Mouse (Mus musculus): ENCODE data around the gene Mea1.

Gene Mea1

DNA sequence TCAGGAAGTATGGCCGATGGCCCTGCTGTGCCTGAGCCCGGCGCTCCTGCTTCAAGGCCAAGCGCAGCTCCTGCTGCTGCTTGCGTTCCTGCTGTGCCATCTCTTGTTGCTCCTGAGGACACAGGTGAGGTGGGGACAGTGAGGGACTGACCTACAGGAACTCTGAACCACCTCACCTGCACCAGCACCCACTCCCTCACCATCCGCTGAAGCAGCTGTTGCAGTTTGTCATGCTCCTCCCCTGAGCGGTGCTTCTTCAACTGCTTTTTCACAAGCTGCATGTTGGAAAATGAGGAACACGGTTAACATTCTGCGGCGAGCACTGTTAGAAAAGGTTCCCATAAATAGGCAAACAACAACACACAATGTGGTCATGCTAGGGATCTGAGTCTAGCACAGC lies 8.7 kb upstream of the Mea1 start:
- DNase-seq (ENCODE audit: low spot score), result no peak

- peak; percentile 95 for DNase-seq (ENCODE audit: low spot score)
Measured at GRCm38 (mm10) chr17:46673850-46674529, 4.6 kb upstream of the Mea1 start, which contains the start of gene Rrp36. Gene Rrp36 (minus strand): TSS chr17:46674352.

DNA sequence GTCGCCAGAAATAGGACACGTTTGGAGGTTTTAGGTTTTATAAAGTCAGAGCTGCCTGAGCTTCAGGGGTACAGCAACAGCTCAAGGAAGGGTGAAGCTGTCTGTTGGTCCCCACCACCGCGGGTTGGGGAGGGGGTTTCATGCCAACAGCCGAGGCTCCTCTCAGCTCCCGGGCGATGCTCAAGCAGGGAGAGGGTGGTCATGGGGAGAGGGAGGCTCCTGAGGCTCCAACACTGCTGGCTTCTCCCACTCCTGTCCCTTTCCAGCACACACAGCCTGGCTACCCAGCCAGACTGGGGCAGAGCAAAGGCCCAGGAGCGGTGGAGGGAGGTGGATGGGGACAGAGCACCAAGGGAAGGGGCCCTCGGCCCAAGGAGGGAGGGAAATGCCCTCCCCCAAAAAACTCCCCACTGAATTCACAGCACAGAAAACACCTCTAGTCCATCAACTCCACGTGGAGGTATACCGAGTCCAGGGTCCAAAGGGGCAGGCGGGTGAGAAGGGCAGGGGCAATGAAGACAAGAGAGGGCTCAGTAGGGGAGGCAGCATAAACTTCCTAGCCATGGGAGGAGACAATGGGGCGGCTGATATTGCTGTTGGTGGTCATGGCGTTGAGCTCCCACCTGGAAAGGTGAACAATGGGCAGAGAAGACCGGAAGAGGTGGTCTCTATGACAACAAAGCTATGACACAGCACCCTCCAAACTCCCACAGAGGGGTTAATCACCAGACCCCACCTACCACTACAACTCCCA lies 3.9 kb upstream of the Mea1 start:
- DNase-seq (ENCODE audit: low spot score), result no peak

DNA sequence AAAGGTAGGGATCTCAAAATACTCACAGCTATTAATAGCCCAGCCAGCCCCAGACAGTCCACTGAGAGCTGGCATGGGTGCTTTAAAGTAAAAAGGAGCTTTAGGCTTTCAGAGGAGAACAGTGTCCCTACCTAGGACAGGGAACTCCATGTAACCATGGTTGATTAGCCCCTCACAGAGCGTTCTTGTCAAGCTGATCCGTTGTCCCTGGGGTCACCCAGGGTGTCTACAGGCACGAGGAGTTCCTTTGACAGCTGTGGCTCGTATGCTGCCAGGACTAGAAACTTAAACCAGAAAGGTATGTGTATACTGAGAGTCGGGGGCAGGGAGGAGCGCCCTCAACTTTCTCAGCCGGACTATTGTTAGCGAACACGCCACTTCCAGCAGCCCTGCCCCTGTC lies 318 bp downstream of the Mea1 start:
- DNase-seq (ENCODE audit: low spot score), result no peak

GRCm38 (mm10) chr17:46679843-46680759 lies 1.5 kb downstream of the Mea1 start:
- DNase-seq (ENCODE audit: low spot score), result peak; percentile 24

GRCm38 (mm10) chr17:46680760-46681373 lies 2.3 kb downstream of the Mea1 start, which contains the start of gene Klhdc3:
Gene Klhdc3 (minus strand): TSS chr17:46680914.
- peak; percentile 98 for DNase-seq (ENCODE audit: low spot score)

- no peak for DNase-seq (ENCODE audit: low spot score)
Measured at GRCm38 (mm10) chr17:46681466-46682118, 3.0 kb downstream of the Mea1 start.

- DNase-seq (ENCODE audit: low spot score), result no peak
Measured at GRCm38 (mm10) chr17:46682654-46683389, 4.2 kb downstream of the Mea1 start.

DNA sequence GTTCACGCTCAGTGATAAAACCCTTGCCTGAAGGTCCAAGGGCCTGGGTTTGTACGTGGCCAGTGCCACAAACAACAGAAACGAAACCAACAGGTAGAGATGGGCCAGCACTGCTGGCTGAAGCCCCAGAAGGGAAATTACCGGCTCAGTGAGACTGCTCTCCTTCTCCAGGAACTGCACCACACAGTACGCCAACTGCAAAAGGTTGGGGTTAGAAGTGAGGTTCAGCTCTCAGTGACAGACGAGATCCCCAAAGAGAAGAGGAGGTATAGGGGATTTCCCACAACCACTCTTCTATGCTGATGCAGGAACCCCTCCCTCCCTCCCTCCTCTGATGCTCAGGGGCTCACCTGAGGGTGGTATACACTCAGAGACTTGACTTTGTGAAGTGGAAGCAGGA lies 7.3 kb downstream of the Mea1 start:
- DNase-seq (ENCODE audit: low spot score), result no peak

- no peak for DNase-seq (ENCODE audit: low spot score)
Measured at GRCm38 (mm10) chr17:46690665-46691064, 12.1 kb downstream of the Mea1 start.

DNA sequence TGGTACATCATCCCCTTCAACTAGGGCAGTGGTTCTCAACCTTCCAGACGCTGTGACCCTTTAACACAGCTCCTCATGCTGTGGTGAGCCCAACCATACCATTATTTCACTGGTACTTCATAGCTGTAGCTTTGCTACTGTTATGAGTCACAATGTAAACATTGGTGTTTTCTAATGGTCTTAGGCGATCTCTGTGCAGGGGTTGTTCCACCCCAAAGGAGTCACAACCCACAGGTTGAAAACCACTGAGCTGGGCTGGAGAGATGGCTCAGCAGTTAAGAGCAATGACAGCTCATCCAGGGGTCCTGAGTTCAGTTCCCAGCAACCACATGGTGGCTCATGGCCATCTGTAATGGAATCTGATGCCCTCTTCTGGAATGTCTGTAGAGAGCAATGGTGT lies 12.8 kb downstream of the Mea1 start:
- no peak for DNase-seq (ENCODE audit: low spot score)

GRCm38 (mm10) chr17:46694517-46695063 lies 16.0 kb downstream of the Mea1 start:
- no peak for DNase-seq (ENCODE audit: low spot score)

- DNase-seq (ENCODE audit: low spot score), result no peak
Measured at GRCm38 (mm10) chr17:46698515-46698914, 19.9 kb downstream of the Mea1 start.

DNA sequence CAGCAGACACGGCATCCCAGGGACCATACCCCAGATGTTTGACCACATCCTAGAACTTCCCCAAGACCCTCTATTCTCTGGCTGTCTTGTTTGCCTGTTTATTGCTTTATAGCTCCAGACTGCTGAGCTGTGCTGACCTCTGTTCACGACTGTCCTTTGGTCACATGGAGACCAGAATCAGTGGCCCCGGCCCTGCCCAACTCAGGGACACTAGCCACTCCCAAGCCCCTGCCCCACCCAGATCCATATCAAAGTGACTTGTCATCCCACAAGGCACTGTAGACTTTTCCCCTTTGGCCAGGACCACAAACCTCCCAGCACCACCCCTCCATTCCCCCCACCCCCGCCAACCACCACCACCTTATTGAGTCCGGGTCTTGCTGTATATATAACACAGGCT lies 20.7 kb downstream of the Mea1 start:
- DNase-seq (ENCODE audit: low spot score), result no peak

- DNase-seq (ENCODE audit: low spot score), result no peak
Measured at GRCm38 (mm10) chr17:46699912-46700311, 21.3 kb downstream of the Mea1 start.

GRCm38 (mm10) chr17:46701489-46701888 lies 22.9 kb downstream of the Mea1 start:
- no peak for DNase-seq (ENCODE audit: low spot score)

DNA sequence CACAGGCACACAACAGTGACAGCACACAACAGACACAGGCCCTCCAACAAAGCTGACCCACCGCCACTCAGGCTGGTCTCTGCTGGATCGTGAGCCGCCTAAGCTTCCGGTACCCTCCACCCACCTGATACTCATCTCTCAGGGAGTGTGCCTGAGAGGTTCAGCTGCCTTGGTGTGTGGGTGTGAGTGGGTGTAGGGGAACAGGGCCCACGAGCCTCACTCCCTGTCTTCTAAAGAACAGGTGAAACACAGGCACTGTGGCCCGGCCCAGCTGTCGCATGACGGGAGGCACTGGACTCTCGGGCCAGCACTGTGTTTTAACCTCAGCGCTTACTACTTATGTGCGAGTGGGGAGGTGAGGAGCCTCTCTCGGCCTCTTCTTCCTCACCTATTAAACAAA lies 23.5 kb downstream of the Mea1 start:
- no peak for DNase-seq (ENCODE audit: low spot score)

DNA sequence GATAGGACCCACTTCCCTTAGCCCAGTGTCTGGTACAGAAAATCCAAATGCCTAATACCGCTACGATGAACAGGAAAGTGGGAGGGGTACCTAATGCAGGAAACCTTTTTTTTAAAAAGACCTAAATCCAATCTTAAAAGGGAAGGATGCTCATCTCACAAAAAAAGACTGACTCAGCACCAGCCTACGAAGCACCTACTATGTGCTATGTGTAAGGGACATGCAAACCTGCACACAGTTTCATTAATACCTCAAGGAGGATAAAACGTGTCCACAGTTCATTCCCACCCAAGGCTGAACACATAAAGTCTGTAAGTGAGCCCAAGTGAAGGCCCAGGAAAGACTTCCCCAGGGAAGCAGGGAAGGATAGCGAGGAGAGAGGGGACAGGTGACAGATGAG lies 23.9 kb downstream of the Mea1 start:
- no peak for DNase-seq (ENCODE audit: low spot score)

GRCm38 (mm10) chr17:46703971-46704886 lies 25.6 kb downstream of the Mea1 start:
- no peak for DNase-seq (ENCODE audit: low spot score)
